Mouse (Mus musculus) myocyte (in vitro differentiated cells): ENCODE data around the gene 2010300C02Rik.

Source experiments
- MAX ChIP-seq: IDR thresholded peaks from one replicate; pipeline ENCODE4 v1.6.1; 2011; ENCODE audit warnings: low read depth, mild to moderate bottlenecking, control low read depth
- MYOD1 ChIP-seq, 3 experiments: IDR thresholded peaks; one replicate each; pipeline ENCODE4 v1.6.1; 2011; ENCODE audit warnings: control low read depth in 2 of 3, low read depth in 2 of 3, mild to moderate bottlenecking in 2 of 3, moderate library complexity in 1 of 3; ENCODE audit not compliant: insufficient read length in 2 of 3, control insufficient read depth in 1 of 3
- MYOG ChIP-seq, 3 experiments: IDR thresholded peaks; one replicate each; pipeline ENCODE4 v1.6.1; 2011; ENCODE audit warnings: control low read depth in 2 of 3, low read depth in 2 of 3, mild to moderate bottlenecking in 2 of 3; ENCODE audit not compliant: insufficient read length in 2 of 3, control insufficient read depth in 1 of 3, insufficient read depth in 1 of 3
- POLR2A ChIP-seq: IDR thresholded peaks from one replicate; pipeline ENCODE4 v1.6.1; 2011; ENCODE audit warnings: low read depth, mild to moderate bottlenecking, control low read depth, moderate library complexity; ENCODE audit not compliant: insufficient read length
- POLR2AphosphoS2 ChIP-seq: IDR thresholded peaks from one replicate; pipeline ENCODE4 v1.6.1; 2011; ENCODE audit warnings: low read depth, control low read depth; ENCODE audit not compliant: insufficient read length
- SRF ChIP-seq: IDR thresholded peaks from one replicate; pipeline ENCODE4 v1.6.1; 2011; ENCODE audit warnings: low read depth; ENCODE audit not compliant: control insufficient read depth, insufficient read length
- TCF12 ChIP-seq: IDR thresholded peaks from one replicate; pipeline ENCODE4 v1.6.1; 2011; ENCODE audit warnings: mild to moderate bottlenecking, control low read depth; ENCODE audit not compliant: poor library complexity, insufficient read depth, severe bottlenecking
- USF1 ChIP-seq: IDR thresholded peaks from one replicate; pipeline ENCODE4 v1.6.1; 2011; ENCODE audit warnings: low read depth, mild to moderate bottlenecking, control low read depth, moderate library complexity

GRCm38 (mm10) chr1:37667386-37667785, 52.5 kb downstream of the 2010300C02Rik start:
- TF ChIP-seq POLR2A (no peak), MAX (no peak), TCF12 (no peak), USF1 (no peak), POLR2AphosphoS2 (no peak), MYOG (IDR thresholded peaks at IDR 0.05; ENCODE audit: control insufficient read depth in 1 of 3, insufficient read depth in 1 of 3, insufficient read length in 2 of 3, low read depth in 2 of 3) (no peak), MYOD1 (IDR thresholded peaks at IDR 0.05; ENCODE audit: control insufficient read depth in 1 of 3, insufficient read length in 2 of 3, low read depth in 2 of 3) (no peak), SRF (no peak)
